Mouse (Mus musculus): ENCODE measurements around the gene Disp2. TPM values are rescaled to one million over a fixed set of nuclear protein-coding genes. Genes with fewer than 3 reads are reported as not detected.

Gene Disp2
- polyA plus RNA-seq, 1 experiment, result 0.06 TPM

GRCm38 (mm10) chr2:118783663-118784062 is 4.1 kb downstream of the Disp2 start:
- H3K36me3 ChIP-seq (ENCODE audit: control insufficient read depth, insufficient read depth), result no peaks in the 10 kb centered on the region
- no peak overlapping the region for H3K4me2 ChIP-seq (ENCODE audit: low read depth)
- H3ac ChIP-seq (ENCODE audit: control insufficient read depth, insufficient read length), result no peak overlapping the region
- no peak overlapping the region for H3K4me3 ChIP-seq
- no peaks in the 10 kb centered on the region for H3K27me3 ChIP-seq (ENCODE audit: control insufficient read depth, insufficient read depth, insufficient read length)
- TF ChIP-seq POLR2AphosphoS2 (IDR thresholded peaks at IDR 0.05; ENCODE audit: insufficient read length, low read depth) (no peak), MYOG (IDR thresholded peaks at IDR 0.05; ENCODE audit: control insufficient read depth in 1 of 3, insufficient read depth in 1 of 3, insufficient read length in 2 of 3, low read depth in 2 of 3) (no peak), SRF (IDR thresholded peaks at IDR 0.05; ENCODE audit: control insufficient read depth, insufficient read length, low read depth) (no peak), TCF3 (IDR thresholded peaks at IDR 0.05; ENCODE audit: insufficient read length, low read depth) (no peak), MAX (IDR thresholded peaks at IDR 0.05; ENCODE audit: low read depth) (no peak), REST (IDR thresholded peaks at IDR 0.05; ENCODE audit: insufficient read depth, insufficient read length) (no peak)
- H3K79me2 ChIP-seq (ENCODE audit: control insufficient read depth, insufficient read depth), result no peaks in the 10 kb centered on the region

- no peak overlapping the region for H3K4me2 ChIP-seq (ENCODE audit: low read depth)
- H3K4me3 ChIP-seq, result no peak overlapping the region
- H3K79me2 ChIP-seq (ENCODE audit: control insufficient read depth, insufficient read depth), result no peaks in the 10 kb centered on the region
- H3K27me3 ChIP-seq (ENCODE audit: control insufficient read depth, insufficient read depth, insufficient read length), result no peaks in the 10 kb centered on the region
- no peaks in the 10 kb centered on the region for H3K36me3 ChIP-seq (ENCODE audit: control insufficient read depth, insufficient read depth)
- no peak for TF ChIP-seq TCF12 (IDR thresholded peaks at IDR 0.05; ENCODE audit: insufficient read depth, poor library complexity, severe bottlenecking)
- no peak for TF ChIP-seq USF1 (IDR thresholded peaks at IDR 0.05; ENCODE audit: low read depth)
- TF ChIP-seq CEBPB (IDR thresholded peaks at IDR 0.05; ENCODE audit: insufficient read depth, poor library complexity, severe bottlenecking), result no peak
- TF ChIP-seq REST (IDR thresholded peaks at IDR 0.05; ENCODE audit: insufficient read depth, insufficient read length), result no peak
- TF ChIP-seq POLR2A (IDR thresholded peaks at IDR 0.05; ENCODE audit: insufficient read length, low read depth), result no peak
- no peak for TF ChIP-seq SRF (IDR thresholded peaks at IDR 0.05; ENCODE audit: control insufficient read depth, insufficient read length, low read depth)
- no peak for TF ChIP-seq E2F4 (IDR thresholded peaks at IDR 0.05; ENCODE audit: insufficient read depth)
- no peak overlapping the region for H3ac ChIP-seq (ENCODE audit: control insufficient read depth, insufficient read length)
These were observed 7.0 kb downstream of the Disp2 start for GRCm38 (mm10) chr2:118786525-118786924.

GRCm38 (mm10) chr2:118789501-118789900 is 10.0 kb downstream of the Disp2 start:
- Histone ChIP-seq H3K79me2 (ENCODE audit: control insufficient read depth, insufficient read depth) (no peaks in the 10 kb centered on the region), H3K4me3 (no peak overlapping the region), H3ac (ENCODE audit: control insufficient read depth, insufficient read length) (no peak overlapping the region), H3K36me3 (ENCODE audit: control insufficient read depth, insufficient read depth) (no peaks in the 10 kb centered on the region), H3K27me3 (ENCODE audit: control insufficient read depth, insufficient read depth, insufficient read length) (no peaks in the 10 kb centered on the region), H3K4me2 (ENCODE audit: low read depth) (no peak overlapping the region)
- TF ChIP-seq CEBPB (IDR thresholded peaks at IDR 0.05; ENCODE audit: insufficient read depth, poor library complexity, severe bottlenecking) (no peak), TCF12 (IDR thresholded peaks at IDR 0.05; ENCODE audit: insufficient read depth, poor library complexity, severe bottlenecking) (no peak), E2F4 (IDR thresholded peaks at IDR 0.05; ENCODE audit: insufficient read depth) (no peak), MYOD1 (IDR thresholded peaks at IDR 0.05; ENCODE audit: control insufficient read depth in 1 of 3, insufficient read length in 2 of 3, low read depth in 2 of 3) (no peak), MAX (IDR thresholded peaks at IDR 0.05; ENCODE audit: low read depth) (no peak), USF1 (IDR thresholded peaks at IDR 0.05; ENCODE audit: low read depth) (no peak), REST (IDR thresholded peaks at IDR 0.05; ENCODE audit: insufficient read depth, insufficient read length) (no peak), SRF (IDR thresholded peaks at IDR 0.05; ENCODE audit: control insufficient read depth, insufficient read length, low read depth) (no peak), MYOG (IDR thresholded peaks at IDR 0.05; ENCODE audit: control insufficient read depth in 1 of 3, insufficient read depth in 1 of 3, insufficient read length in 2 of 3, low read depth in 2 of 3) (no peak), POLR2AphosphoS2 (IDR thresholded peaks at IDR 0.05; ENCODE audit: insufficient read length, low read depth) (no peak), TCF3 (IDR thresholded peaks at IDR 0.05; ENCODE audit: insufficient read length, low read depth) (no peak), POLR2A (IDR thresholded peaks at IDR 0.05; ENCODE audit: insufficient read length, low read depth) (no peak)

- H3K4me3 ChIP-seq, result no peak overlapping the region
- TF ChIP-seq CEBPB (IDR thresholded peaks at IDR 0.05; ENCODE audit: insufficient read depth, poor library complexity, severe bottlenecking), result no peak
- peak in 1 of 3 experiments; percentile 5 for TF ChIP-seq MYOG (IDR thresholded peaks at IDR 0.05; ENCODE audit: control insufficient read depth in 1 of 3, insufficient read depth in 1 of 3, insufficient read length in 2 of 3, low read depth in 2 of 3)
- no peak for TF ChIP-seq TCF12 (IDR thresholded peaks at IDR 0.05; ENCODE audit: insufficient read depth, poor library complexity, severe bottlenecking)
These were observed 10.7 kb downstream of the Disp2 start for GRCm38 (mm10) chr2:118790221-118790550.

GRCm38 (mm10) chr2:118790551-118791525 is 11.3 kb downstream of the Disp2 start:
- peak in 1 of 3 experiments; percentile 20 for TF ChIP-seq MYOD1 (IDR thresholded peaks at IDR 0.05; ENCODE audit: control insufficient read depth in 1 of 3, insufficient read length in 2 of 3, low read depth in 2 of 3)
- no peak for TF ChIP-seq USF1 (IDR thresholded peaks at IDR 0.05; ENCODE audit: low read depth)
- no peaks in the 10 kb centered on the region for H3K79me2 ChIP-seq (ENCODE audit: control insufficient read depth, insufficient read depth)
- no peaks in the 10 kb centered on the region for H3K27me3 ChIP-seq (ENCODE audit: control insufficient read depth, insufficient read depth, insufficient read length)
- H3K36me3 ChIP-seq (ENCODE audit: control insufficient read depth, insufficient read depth), result no peaks in the 10 kb centered on the region
- H3ac ChIP-seq (ENCODE audit: control insufficient read depth, insufficient read length), result no peak overlapping the region
- H3K4me3 ChIP-seq, result no peak overlapping the region
- H3K4me2 ChIP-seq (ENCODE audit: low read depth), result peak overlapping the region; percentile 13

More at GRCm38 (mm10) chr2:118790221-118790550, 10.7 kb downstream of the Disp2 start:
- Histone ChIP-seq H3ac (ENCODE audit: control insufficient read depth, insufficient read length) (no peak overlapping the region), H3K36me3 (ENCODE audit: control insufficient read depth, insufficient read depth) (no peaks in the 10 kb centered on the region), H3K79me2 (ENCODE audit: control insufficient read depth, insufficient read depth) (no peaks in the 10 kb centered on the region), H3K4me2 (ENCODE audit: low read depth) (no peak overlapping the region), H3K27me3 (ENCODE audit: control insufficient read depth, insufficient read depth, insufficient read length) (no peaks in the 10 kb centered on the region)

Data from myocyte (in vitro differentiated cells).